Mouse (Mus musculus): Measurements from ENCODE around the gene Srm.

The Srm gene

DNA sequence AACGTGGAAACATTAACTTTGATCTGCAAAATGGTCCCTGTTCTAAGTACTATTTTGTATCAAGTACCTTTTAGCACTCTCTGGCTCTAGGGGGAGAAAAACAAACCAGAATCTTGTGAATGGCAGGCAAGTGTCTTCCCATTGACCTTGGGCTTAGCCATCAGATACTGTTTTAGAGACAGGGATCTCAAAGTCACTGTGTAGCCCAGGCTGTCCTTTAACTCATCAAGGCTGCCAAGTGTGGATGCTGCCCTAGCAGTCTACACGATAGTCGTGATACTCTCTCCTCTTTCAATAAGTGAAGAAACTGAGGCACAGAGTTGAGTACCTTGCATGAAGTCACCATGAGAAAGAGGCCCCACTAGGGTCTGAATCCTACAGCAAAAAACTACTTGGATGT lies 35.9 kb downstream of the Srm start:
- in situ Hi-C loops (cut with MboI; ENCODE audit: low sequenced_read_pairs), result no loop called here

DNA sequence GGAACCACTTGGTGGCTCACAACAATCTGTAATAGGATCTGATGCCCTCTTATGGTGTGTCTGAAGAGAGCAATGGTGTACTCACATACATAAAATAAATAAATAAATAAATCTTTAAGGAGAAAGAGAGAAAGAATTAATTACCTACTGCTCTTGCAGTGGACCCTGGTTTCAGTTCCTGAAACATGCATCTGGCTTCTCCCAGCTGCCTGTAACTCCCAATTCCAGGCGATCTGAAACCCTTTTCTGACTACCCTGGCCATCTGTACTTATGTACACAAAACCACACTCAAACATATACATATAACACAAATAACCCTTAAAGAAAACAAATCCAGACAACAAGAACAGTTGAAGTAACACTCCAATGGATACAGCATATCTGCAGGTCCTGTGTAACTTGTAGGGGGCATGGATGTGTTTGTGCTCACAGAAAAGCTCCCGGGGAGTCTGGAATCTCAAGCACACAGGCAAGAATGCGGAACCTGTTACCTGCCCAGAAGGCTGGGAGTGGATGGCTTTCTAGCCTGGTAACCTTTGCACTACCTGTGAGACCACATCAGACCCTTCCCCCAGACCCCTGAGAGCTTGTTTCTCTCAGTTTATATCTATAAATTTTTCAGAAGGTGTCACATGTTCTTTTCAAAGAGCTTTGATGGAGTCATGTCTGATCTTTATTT lies 40.9 kb downstream of the Srm start:
- in situ Hi-C loops (cut with MboI; ENCODE audit: low sequenced_read_pairs), result no loop called here

- in situ Hi-C loops (cut with MboI; ENCODE audit: low sequenced_read_pairs), result no loop called here
Observed at GRCm38 (mm10) chr4:148633395-148634061, 42.2 kb downstream of the Srm start.

DNA sequence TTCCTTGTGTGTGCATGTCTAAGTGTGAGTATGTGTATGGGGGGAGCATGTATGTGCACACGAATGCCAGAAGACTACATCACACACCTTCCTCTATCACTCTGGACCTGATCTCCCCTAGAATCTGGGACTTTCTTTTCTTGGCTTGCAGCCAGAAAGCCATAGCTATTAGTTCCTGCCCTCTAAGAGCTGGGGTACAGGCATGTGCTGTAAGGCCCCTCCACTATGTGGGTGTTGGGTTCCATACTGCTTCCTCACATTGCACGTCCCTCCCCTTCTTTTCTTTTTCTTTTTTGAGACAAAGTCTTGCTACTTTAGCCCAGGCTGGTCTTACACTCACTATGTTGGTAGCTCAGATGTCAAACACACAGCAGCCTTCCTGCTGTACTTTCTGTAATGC lies 44.0 kb downstream of the Srm start:
- in situ Hi-C loops (cut with MboI; ENCODE audit: low sequenced_read_pairs), result no loop called here

DNA sequence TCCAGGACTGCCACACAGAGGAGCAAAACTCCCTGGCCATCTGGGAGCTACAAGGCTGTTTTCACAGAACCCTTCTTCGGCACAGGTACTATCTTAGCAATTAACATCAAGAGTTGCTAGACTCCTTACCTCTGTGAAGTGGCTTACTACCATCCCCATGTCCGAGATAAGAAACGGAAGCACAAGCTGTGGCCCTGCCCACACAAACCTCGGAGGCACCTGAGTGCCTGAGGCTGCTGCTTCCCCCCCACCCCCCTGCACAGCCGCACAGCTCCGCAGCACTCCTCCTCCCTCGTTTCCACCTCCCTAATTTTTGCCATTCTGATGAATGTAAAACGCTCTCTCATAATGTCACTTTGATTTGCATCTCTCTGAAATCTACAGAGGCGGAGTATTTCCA lies 47.0 kb downstream of the Srm start:
- in situ Hi-C loops (cut with MboI; ENCODE audit: low sequenced_read_pairs), result no loop called here

GRCm38 (mm10) chr4:148639455-148639854 lies 48.2 kb downstream of the Srm start:
- in situ Hi-C loops (cut with MboI; ENCODE audit: low sequenced_read_pairs), result no loop called here

DNA sequence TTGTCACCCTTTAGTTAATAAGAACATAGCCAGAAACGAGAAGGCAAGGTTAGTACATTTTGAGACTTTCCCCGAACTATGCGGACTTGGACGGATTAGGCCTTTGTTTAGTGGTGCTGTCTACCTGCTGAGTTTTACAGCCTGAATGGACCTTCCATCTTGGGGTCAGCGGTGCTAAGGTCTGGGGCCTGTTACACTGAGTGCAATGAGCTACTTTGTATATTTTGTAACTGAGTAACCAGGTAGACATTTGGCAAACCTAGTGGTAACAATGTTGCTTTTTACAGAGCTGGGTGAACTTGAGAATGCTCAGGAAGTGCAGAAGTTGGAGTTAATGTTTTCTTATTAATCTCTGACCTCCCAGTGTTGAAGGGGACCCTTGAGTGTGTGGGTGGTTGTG lies 49.8 kb downstream of the Srm start:
- in situ Hi-C loops (cut with MboI; ENCODE audit: low sequenced_read_pairs), result no loop called here

DNA sequence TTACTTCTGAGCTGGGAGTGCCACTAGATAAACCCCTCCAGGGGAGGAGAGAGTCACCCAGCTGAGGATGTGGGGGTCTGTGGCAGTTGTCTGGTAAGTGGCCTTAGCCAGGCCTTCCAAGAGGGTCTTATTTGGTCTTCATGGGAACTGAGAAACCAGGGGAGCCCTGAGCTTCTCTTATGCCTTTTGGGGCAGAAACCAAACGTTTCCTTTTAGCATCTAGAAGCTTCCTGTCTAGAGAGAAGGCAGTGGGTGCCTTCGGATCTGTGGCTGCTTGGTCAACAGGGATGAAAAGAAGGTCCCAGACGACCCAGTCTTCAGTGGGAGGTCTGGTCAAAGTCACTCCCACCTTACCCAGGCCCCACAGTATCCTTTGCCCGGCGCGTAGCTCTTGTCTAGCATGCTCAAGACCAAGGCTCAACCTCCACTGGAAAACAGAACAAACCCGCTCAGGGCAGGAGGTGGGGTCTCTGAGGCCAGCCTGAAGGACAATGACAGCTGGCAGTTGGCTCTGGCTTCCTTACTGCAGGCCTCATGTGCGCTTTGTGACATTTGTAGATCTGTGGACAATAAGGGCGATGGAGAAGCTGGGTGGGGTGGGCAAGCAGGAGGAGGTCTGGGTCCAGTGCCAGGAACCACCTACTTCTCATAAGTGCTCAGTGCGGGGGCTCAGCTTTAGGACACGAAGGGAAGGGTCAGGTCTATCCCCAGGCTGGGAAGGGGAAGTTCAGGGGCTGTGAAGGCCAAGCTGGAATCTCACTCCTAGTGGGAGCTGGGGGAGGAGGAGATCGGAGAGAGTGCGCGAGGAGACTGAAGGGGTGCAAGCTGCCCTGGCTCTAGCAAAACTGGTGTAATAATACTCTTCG lies 52.2 kb downstream of the Srm start, which contains the start of gene Gm572:
TSS of gene Gm572 (plus strand) at position 27 of the 866 bp plus-strand sequence.
- in situ Hi-C loops (cut with MboI; ENCODE audit: low sequenced_read_pairs), result no loop called here

DNA sequence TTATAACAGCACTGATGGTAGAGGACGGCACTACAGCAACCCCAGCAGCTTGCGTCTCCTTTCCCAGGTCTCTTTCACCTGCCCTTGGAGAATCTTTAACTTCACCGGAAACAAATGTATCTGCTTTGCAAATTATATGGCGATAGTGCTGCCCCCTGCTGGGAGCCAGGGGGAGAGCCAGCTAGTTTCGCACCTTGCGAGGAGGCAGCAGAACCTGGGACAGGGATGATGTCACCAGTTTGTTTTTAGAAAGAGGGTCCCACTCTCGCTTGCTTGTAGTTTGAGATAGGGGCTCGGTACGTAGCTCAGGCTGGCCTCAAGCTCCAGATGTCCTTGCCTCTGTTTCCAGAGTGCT lies 52.8 kb downstream of the Srm start:
- in situ Hi-C loops (cut with MboI; ENCODE audit: low sequenced_read_pairs), result no loop called here
